Comparison of ENCODE assay signal across 17 mouse cellular contexts in the genomic region with DNA sequence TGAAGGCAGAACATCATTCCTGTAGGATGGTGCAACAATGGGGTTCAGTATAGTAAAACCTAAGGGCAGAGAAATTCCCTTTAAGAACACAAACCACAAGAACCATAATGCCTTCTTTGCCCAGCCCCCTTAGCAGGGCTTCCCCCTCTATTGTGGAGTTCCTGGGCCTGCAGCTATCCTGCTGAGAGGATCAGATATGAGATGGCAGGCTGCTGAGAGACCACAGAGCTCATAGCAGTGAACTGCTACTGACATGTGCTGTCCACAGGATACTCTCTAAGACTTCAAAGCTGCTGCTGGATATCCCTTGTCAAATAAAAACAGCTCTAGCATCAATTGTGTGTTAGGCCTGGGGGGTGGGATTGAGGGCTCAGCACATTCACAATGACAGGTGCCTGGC.
"Had no signal": no experiment of that assay in that cellular context is flagged by ENCODE, and none has a peak within 500 bp of the region (broad histone marks: within the 10 kb centered on the region; RNA-seq: fewer than 3 reads in every experiment).

No protein-coding gene starts in this region.

- H3K9me3 ChIP-seq: liver, embryonic 15.5 days; stomach, embryonic 15.5 days had no signal

- H3K4me3 ChIP-seq: left cerebral cortex, adult 2 months; limb, embryonic 10.5 days; liver, embryonic 15.5 days; myocyte; neural tube, embryonic 12.5 days; stomach, embryonic 15.5 days had no signal

- H3K36me3 ChIP-seq: limb, embryonic 10.5 days; liver, embryonic 15.5 days; neural tube, embryonic 12.5 days; stomach, embryonic 15.5 days had no signal

- H3K4me1 ChIP-seq: limb, embryonic 10.5 days; neural tube, embryonic 12.5 days; stomach, embryonic 15.5 days had no signal

- H3K4me2 ChIP-seq: liver, embryonic 11.5 days; liver, embryonic 15.5 days; neural tube, embryonic 12.5 days; stomach, embryonic 15.5 days had no signal

- DNase-seq: kidney, adult 8-10 months; kidney, postnatal 25 days; lung, adult 2 months; lung, postnatal 36 days; retina, postnatal 1 day; right cerebral cortex, postnatal 14 days; thymus, adult 2 months; thymus, postnatal 25 days had no signal

- H3K9ac ChIP-seq: liver, embryonic 15.5 days; neural tube, embryonic 12.5 days; stomach, embryonic 15.5 days had no signal

- H3K27me3 ChIP-seq: liver, embryonic 15.5 days; neural tube, embryonic 12.5 days; stomach, embryonic 15.5 days had no signal

- H3K27ac ChIP-seq: left cerebral cortex, adult 2 months; limb, embryonic 10.5 days; liver, embryonic 15.5 days; neural tube, embryonic 12.5 days; stomach, embryonic 15.5 days had no signal

- ATAC-seq: intestine, postnatal 0 days; lung, postnatal 0 days had no signal
